ENCODE assay signal across 22 mouse cellular contexts in genomic region chr7:88406466-88406865, GRCm38 (mm10). TPM values are rescaled to one million over a fixed set of nuclear protein-coding genes. Genes with fewer than 3 reads are reported as not detected.
"Had no signal": no experiment of that assay in that cellular context is flagged by ENCODE, and none has a peak within 500 bp of the region (broad histone marks: within the 10 kb centered on the region; RNA-seq: fewer than 3 reads in every experiment).

No protein-coding gene starts in this region.

- H3K27ac ChIP-seq: gastrocnemius, adult 2 months; heart, adult 2 months; hindbrain, embryonic 10.5 days; hindbrain, embryonic 12.5 days; hindbrain, embryonic 14.5 days; intestine, embryonic 15.5 days; layer of hippocampus, adult 2 months; left cerebral cortex, adult 2 months; limb, embryonic 10.5 days; limb, embryonic 12.5 days; liver, embryonic 13.5 days; liver, embryonic 15.5 days had no signal

- DNase-seq: gastrocnemius, adult 2 months; gastrocnemius, postnatal 10 days; gastrocnemius, postnatal 25 days; heart, adult 2 months; heart, postnatal 10 days; heart, postnatal 4 days; kidney, adult 18-20 months; kidney, adult 8-10 months; kidney, postnatal 10 days; kidney, postnatal 25 days; liver; liver, embryonic 13.5 days had no signal

- H3K4me3 ChIP-seq: gastrocnemius, adult 2 months; heart, adult 2 months; heart, embryonic 12.5 days; hindbrain, embryonic 10.5 days; hindbrain, embryonic 12.5 days; intestine, embryonic 15.5 days; layer of hippocampus, adult 2 months; left cerebral cortex, adult 2 months; limb, embryonic 10.5 days; limb, embryonic 12.5 days; liver, embryonic 13.5 days; liver, embryonic 15.5 days had no signal

- H3K9ac ChIP-seq: heart, embryonic 12.5 days; hindbrain, embryonic 12.5 days; hindbrain, embryonic 14.5 days; intestine, embryonic 15.5 days; limb, embryonic 12.5 days; liver, embryonic 13.5 days; liver, embryonic 15.5 days had no signal

- H3K4me1 ChIP-seq: heart, embryonic 12.5 days; hindbrain, embryonic 10.5 days; hindbrain, embryonic 12.5 days; intestine, embryonic 15.5 days; limb, embryonic 10.5 days; limb, embryonic 12.5 days; liver, embryonic 13.5 days; liver, embryonic 15.5 days had no signal

- H3K9me3 ChIP-seq: heart, embryonic 12.5 days; hindbrain, embryonic 12.5 days; intestine, embryonic 15.5 days; limb, embryonic 10.5 days; liver, embryonic 13.5 days; liver, embryonic 15.5 days had no signal

- H3K36me3 ChIP-seq: heart, embryonic 12.5 days; hindbrain, embryonic 10.5 days; hindbrain, embryonic 12.5 days; intestine, embryonic 15.5 days; limb, embryonic 10.5 days; limb, embryonic 12.5 days; liver, embryonic 13.5 days; liver, embryonic 15.5 days had no signal

RNA-seq across cellular contexts. Expression of gene Rab38, which starts 23.6 kb away (rescaled TPM):
- total RNA-seq: gastrocnemius, adult 2 months had no signal
